Mouse (Mus musculus) left cerebral cortex, postnatal 4 days (tissue): ENCODE measurements at regions not wholly inside any gene's neighbourhood (a gene's known extent, or its start where the extent isn't known, plus 50 kb on each side); places are given as distances from the start of the nearest gene placed in this dataset.

Experiments used
- DNase-seq: peaks from one replicate; pipeline ENCODE4 v3.0.0-alpha.2; 2022
- intact Hi-C: fragments of 180-260 bp; cut with DNase I; formaldehyde crosslinking; loops from one replicate; pipeline ENCODE4 v1.15.1; 2025

GRCm38 (mm10) chr16:81695241-81695640 lies 494.7 kb downstream of the Ncam2 start:
- intact Hi-C loops: no loop called here
- DNase-seq: peak; percentile 35

GRCm38 (mm10) chr16:81703419-81703818 lies 502.9 kb downstream of the Ncam2 start:
- no peak for DNase-seq

More at GRCm38 (mm10) chr16:81703419-81703818, 502.9 kb downstream of the Ncam2 start:
- intact Hi-C loops: no loop called here
